Mouse (Mus musculus): Measurements from ENCODE around the gene Zfp382. TPM values are rescaled to one million over a fixed set of nuclear protein-coding genes. Genes with fewer than 3 reads are reported as not detected.

Gene Zfp382
- polyA plus RNA-seq, 1 experiment from 2014 or later: 5.8 TPM

DNA sequence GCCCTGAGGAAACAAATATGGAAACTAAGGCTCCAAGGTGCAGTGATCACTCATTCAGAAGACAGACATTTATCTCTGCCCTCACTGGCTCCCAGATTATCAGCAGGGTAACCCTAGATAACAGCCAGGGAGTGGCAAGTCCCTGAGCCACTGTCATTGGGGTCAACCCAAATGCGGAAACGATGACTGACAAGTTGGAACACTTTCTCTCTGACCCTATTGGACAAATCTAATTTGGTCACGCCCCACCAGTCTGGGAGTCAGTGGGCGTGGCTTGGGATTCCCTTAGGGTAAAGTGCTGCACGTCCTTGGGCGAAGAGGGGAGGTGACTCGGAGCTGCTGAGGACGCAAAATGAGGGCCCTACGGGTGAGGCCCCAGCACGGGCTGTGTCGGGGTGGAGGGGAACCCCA, 62.1 kb downstream of the Zfp382 start, which contains the start of gene Cox7a1:
TSS of gene Cox7a1 (plus strand) at position 266 of the 411 bp plus-strand sequence.
- no peaks in the 10 kb centered on the region for H3K9me3 ChIP-seq (ENCODE audit: control insufficient read depth, low read length)
- ATAC-seq (ENCODE audit: low read depth) (peak; percentile 55), DNase-seq (ENCODE audit: low spot score) (peak; percentile 86)
- H3K4me3 ChIP-seq (ENCODE audit: low read depth, low read length): peak within 1 kb of the TSS; percentile 3; the same call in 1 of the 2 replicates
- no peaks in the 10 kb centered on the region for H3K27me3 ChIP-seq (replicated peaks; ENCODE audit: control insufficient read depth, insufficient read depth, low read length)
- peaks cover 8% of the 10 kb centered on the region; the same call in 1 of the 2 replicates for H3K4me1 ChIP-seq (ENCODE audit: control insufficient read depth, insufficient read depth, low read length)
- H3K27ac ChIP-seq (replicated peaks; ENCODE audit: low read depth, low read length): no peak within 1 kb of the TSS
- no peak within 1 kb of the TSS for H3K9ac ChIP-seq (ENCODE audit: low read depth, low read length)
- H3K4me2 ChIP-seq (ENCODE audit: low read depth, low read length): peak within 1 kb of the TSS; percentile 45
- peaks cover 37% of the 10 kb centered on the region for H3K36me3 ChIP-seq (ENCODE audit: control insufficient read depth, insufficient read depth, low read length)
- WGBS: 2% methylated on average over 8 of the region's 11 CpGs

Small RNA genes within 50 kb of the gene (microRNA-seq; reads per million reads assigned to microRNA genes)
- not detected for gene Gm23368 (ENCODE audit: borderline number of aligned reads)

Other genes starting within 250 kb of the Zfp382 start
- gene Zfp27, start 215.4 kb upstream of the Zfp382 start, polyA plus RNA-seq (2014; fragmentation: Nextera tagmentation; extraction: Ambion mirVana): 12.0 and 13.7 TPM in 2 replicates
- gene Zfp383, start 213.7 kb upstream of the Zfp382 start, polyA plus RNA-seq (2014; fragmentation: Nextera tagmentation; extraction: Ambion mirVana): 9.9 and 10.1 TPM in 2 replicates
- gene Zfp74, start 167.9 kb upstream of the Zfp382 start, polyA plus RNA-seq (2014; fragmentation: Nextera tagmentation; extraction: Ambion mirVana): 8.9 and 10.3 TPM in 2 replicates
- gene Zfp568, start 138.0 kb upstream of the Zfp382 start, polyA plus RNA-seq (2014; fragmentation: Nextera tagmentation; extraction: Ambion mirVana): 29.5 and 29.9 TPM in 2 replicates
- 4.4 and 6.4 TPM in 2 replicates for gene Zfp14, start 70.6 kb upstream of the Zfp382 start, polyA plus RNA-seq (2014; fragmentation: Nextera tagmentation; extraction: Ambion mirVana)
- 6.4 and 7.0 TPM in 2 replicates for gene Zfp82, start 49.0 kb upstream of the Zfp382 start, polyA plus RNA-seq (2014; fragmentation: Nextera tagmentation; extraction: Ambion mirVana)
- 1.4 and 2.5 TPM in 2 replicates for gene Gm26920, start 31.5 kb upstream of the Zfp382 start, polyA plus RNA-seq (2014; fragmentation: Nextera tagmentation; extraction: Ambion mirVana)
- 7.9 and 11.2 TPM in 2 replicates for gene Zfp566, start 31.4 kb upstream of the Zfp382 start, polyA plus RNA-seq (2014; fragmentation: Nextera tagmentation; extraction: Ambion mirVana)
- 136 and 141 TPM in 2 replicates for gene Zfp260, start 27.2 kb upstream of the Zfp382 start, polyA plus RNA-seq (2014; fragmentation: Nextera tagmentation; extraction: Ambion mirVana)
- gene Zfp146, start 47.8 kb downstream of the Zfp382 start, polyA plus RNA-seq (2014; fragmentation: Nextera tagmentation; extraction: Ambion mirVana): 18.1 and 18.4 TPM in 2 replicates
- 7.4 and 17.0 TPM in 2 replicates for gene Cox7a1, start 62.2 kb downstream of the Zfp382 start, polyA plus RNA-seq (2014; fragmentation: Nextera tagmentation; extraction: Ambion mirVana)
- 96.4 and 107 TPM in 2 replicates for gene Capns1, start 76.9 kb downstream of the Zfp382 start, polyA plus RNA-seq (2014; fragmentation: Nextera tagmentation; extraction: Ambion mirVana)
- 172 and 180 TPM in 2 replicates for gene Polr2i, start 110.0 kb downstream of the Zfp382 start, polyA plus RNA-seq (2014; fragmentation: Nextera tagmentation; extraction: Ambion mirVana)
- gene Tbcb, start 110.3 kb downstream of the Zfp382 start, polyA plus RNA-seq (2014; fragmentation: Nextera tagmentation; extraction: Ambion mirVana): 166 and 169 TPM in 2 replicates
- gene Ovol3, start 113.8 kb downstream of the Zfp382 start, polyA plus RNA-seq (2014; fragmentation: Nextera tagmentation; extraction: Ambion mirVana): 1.1 and 1.4 TPM in 2 replicates
- 0.22 and 0.28 TPM in 2 replicates for gene Thap8, start 158.2 kb downstream of the Zfp382 start, polyA plus RNA-seq (2014; fragmentation: Nextera tagmentation; extraction: Ambion mirVana)
- gene Wdr62, start 158.5 kb downstream of the Zfp382 start, polyA plus RNA-seq (2014; fragmentation: Nextera tagmentation; extraction: Ambion mirVana): 7.5 and 7.7 TPM in 2 replicates
- gene Clip3, start 169.8 kb downstream of the Zfp382 start, polyA plus RNA-seq (2014; fragmentation: Nextera tagmentation; extraction: Ambion mirVana): 51.8 and 58.1 TPM in 2 replicates
- 69.4 and 72.3 TPM in 2 replicates for gene Alkbh6, start 186.8 kb downstream of the Zfp382 start, polyA plus RNA-seq (2014; fragmentation: Nextera tagmentation; extraction: Ambion mirVana)
- 25.4 and 35.4 TPM in 2 replicates for gene Syne4, start 192.9 kb downstream of the Zfp382 start, polyA plus RNA-seq (2014; fragmentation: Nextera tagmentation; extraction: Ambion mirVana)
- not detected in 2 replicates for gene E130208F15Rik, start 199.8 kb downstream of the Zfp382 start, polyA plus RNA-seq (2014; fragmentation: Nextera tagmentation; extraction: Ambion mirVana)
- gene Sdhaf1, start 202.0 kb downstream of the Zfp382 start, polyA plus RNA-seq (2014; fragmentation: Nextera tagmentation; extraction: Ambion mirVana): 18.8 and 19.5 TPM in 2 replicates
- gene Lrfn3, start 240.8 kb downstream of the Zfp382 start, polyA plus RNA-seq (2014; fragmentation: Nextera tagmentation; extraction: Ambion mirVana): 4.2 and 4.7 TPM in 2 replicates

Data from embryonic facial prominence, embryonic 14.5 days (tissue).